Mouse (Mus musculus): Measurements from ENCODE around the gene Nid2. TPM values are rescaled to one million over a fixed set of nuclear protein-coding genes. Genes with fewer than 3 reads are reported as not detected.

The Nid2 gene
- polyA plus RNA-seq, 2 experiments, result 87.3 to 112 TPM

GRCm38 (mm10) chr14:19777365-19777764 is 26.3 kb downstream of the Nid2 start:
- no peak overlapping the region for H3K4me2 ChIP-seq (replicated peaks; ENCODE audit: low read depth, low read length, severe bottlenecking)
- TF ChIP-seq POLR2A (IDR thresholded peaks at IDR 0.05; ENCODE audit: borderline replicate concordance, extremely low read depth, insufficient read depth, insufficient read length), result no peak
- ATAC-seq (ENCODE audit: low FRiP score, low read depth) (no peak), DNase-seq (ENCODE audit: low spot score) (no peak)
- H3K27ac ChIP-seq (replicated peaks; ENCODE audit: low read depth, low read length), result no peak overlapping the region
- no peaks in the 10 kb centered on the region for H3K4me1 ChIP-seq (ENCODE audit: control insufficient read depth, insufficient read depth, low read length)
- H3K9ac ChIP-seq (ENCODE audit: low read depth, low read length, severe bottlenecking), result no peak overlapping the region
- peaks cover 20% of the 10 kb centered on the region for H3K36me3 ChIP-seq (ENCODE audit: control insufficient read depth, insufficient read depth, low read length)
- H3K27me3 ChIP-seq (ENCODE audit: control insufficient read depth, insufficient read depth, low read length), result no peaks in the 10 kb centered on the region
- 87% methylated on average over 6 of the region's 6 CpGs for WGBS
- H3K9me3 ChIP-seq (ENCODE audit: control insufficient read depth, low read length), result no peaks in the 10 kb centered on the region
- no peak overlapping the region for H3K4me3 ChIP-seq (replicated peaks; ENCODE audit: low read length)

DNA sequence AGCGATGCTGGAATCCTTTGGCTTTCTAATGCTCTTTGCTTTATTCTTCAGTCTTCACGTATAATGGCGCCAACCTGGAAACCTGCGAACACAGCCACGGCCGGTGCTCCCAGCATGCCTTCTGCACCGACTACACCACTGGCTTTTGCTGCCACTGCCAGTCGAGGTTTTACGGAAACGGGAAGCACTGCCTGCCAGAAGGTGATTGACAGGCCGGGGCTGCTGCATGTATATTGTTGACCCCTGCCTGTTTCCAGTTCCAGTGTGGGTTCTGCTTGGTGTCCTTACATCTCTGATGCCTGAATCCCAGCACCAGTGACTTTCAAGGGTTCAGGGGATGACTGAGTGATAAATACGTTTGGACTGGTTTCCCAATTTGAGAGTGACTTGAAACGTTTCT is 26.9 kb downstream of the Nid2 start:
- ATAC-seq (ENCODE audit: low FRiP score, low read depth), result no peak
- WGBS, result 76% methylated on average over 13 of the region's 13 CpGs
- H3K36me3 ChIP-seq (ENCODE audit: control insufficient read depth, insufficient read depth, low read length), result peaks cover 20% of the 10 kb centered on the region
- H3K9me3 ChIP-seq (ENCODE audit: control insufficient read depth, low read length), result no peaks in the 10 kb centered on the region
- no peaks in the 10 kb centered on the region for H3K4me1 ChIP-seq (ENCODE audit: control insufficient read depth, insufficient read depth, low read length)
- H3K27ac ChIP-seq (replicated peaks; ENCODE audit: low read depth, low read length), result no peak overlapping the region
- no peak for TF ChIP-seq POLR2A (IDR thresholded peaks at IDR 0.05; ENCODE audit: borderline replicate concordance, extremely low read depth, insufficient read depth, insufficient read length)
- H3K4me3 ChIP-seq (replicated peaks; ENCODE audit: low read length), result no peak overlapping the region
- no peak for DNase-seq (ENCODE audit: low spot score)
- no peaks in the 10 kb centered on the region for H3K27me3 ChIP-seq (ENCODE audit: control insufficient read depth, insufficient read depth, low read length)
- H3K9ac ChIP-seq (ENCODE audit: low read depth, low read length, severe bottlenecking), result no peak overlapping the region
- no peak overlapping the region for H3K4me2 ChIP-seq (replicated peaks; ENCODE audit: low read depth, low read length, severe bottlenecking)

DNA sequence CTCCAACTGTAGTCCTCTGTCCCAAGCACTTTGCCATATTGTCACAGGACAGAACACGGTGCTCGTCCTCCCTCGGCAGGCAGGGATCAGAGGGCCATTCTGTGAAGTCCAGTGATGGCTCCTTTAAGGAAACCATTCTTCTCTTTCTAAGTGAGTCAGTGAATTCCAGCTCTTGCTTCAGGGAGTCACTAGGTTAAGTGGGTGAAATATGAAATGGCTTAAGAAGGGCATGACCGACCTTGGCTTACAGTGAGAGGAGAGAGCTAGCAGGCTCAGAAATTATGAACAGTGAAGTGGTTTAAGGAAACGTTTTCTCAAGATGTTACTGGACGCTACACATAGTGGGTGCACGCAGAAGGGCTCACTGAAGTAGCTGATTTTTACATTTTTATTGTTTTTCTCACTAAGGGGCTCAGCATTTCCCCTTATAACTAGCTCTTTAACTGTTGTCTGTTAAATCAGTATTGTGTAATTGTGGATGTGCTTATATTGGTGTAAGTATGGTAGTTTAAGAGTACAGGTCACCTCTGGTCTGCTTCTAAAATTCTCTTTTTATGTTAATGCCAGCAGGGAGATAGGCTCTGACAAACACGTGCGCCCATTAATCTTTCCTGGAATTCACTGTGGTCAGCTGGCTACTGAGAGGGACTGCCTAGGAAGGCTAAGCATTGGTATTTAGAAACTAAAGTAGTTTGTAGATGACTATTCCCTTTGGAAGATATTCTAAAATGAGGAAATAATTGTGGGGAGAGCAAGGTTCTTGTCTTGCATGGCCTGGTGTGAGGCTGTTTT is 34.9 kb downstream of the Nid2 start:
- Histone ChIP-seq H3K27me3 (ENCODE audit: control insufficient read depth, insufficient read depth, low read length) (no peaks in the 10 kb centered on the region), H3K27ac (replicated peaks; ENCODE audit: low read depth, low read length) (no peak overlapping the region), H3K9me3 (ENCODE audit: control insufficient read depth, low read length) (no peaks in the 10 kb centered on the region), H3K4me3 (replicated peaks; ENCODE audit: low read length) (no peak overlapping the region), H3K4me1 (ENCODE audit: control insufficient read depth, insufficient read depth, low read length) (no peaks in the 10 kb centered on the region), H3K9ac (ENCODE audit: low read depth, low read length, severe bottlenecking) (no peak overlapping the region), H3K4me2 (replicated peaks; ENCODE audit: low read depth, low read length, severe bottlenecking) (no peak overlapping the region), H3K36me3 (ENCODE audit: control insufficient read depth, insufficient read depth, low read length) (peaks cover 13% of the 10 kb centered on the region)
- DNase-seq (ENCODE audit: low spot score) (no peak), ATAC-seq (ENCODE audit: low FRiP score, low read depth) (no peak)
- 79% methylated on average over 9 of the region's 9 CpGs for WGBS
- TF ChIP-seq POLR2A (IDR thresholded peaks at IDR 0.05; ENCODE audit: borderline replicate concordance, extremely low read depth, insufficient read depth, insufficient read length), result no peak

- Histone ChIP-seq H3K4me2 (replicated peaks; ENCODE audit: low read depth, low read length, severe bottlenecking) (no peak overlapping the region), H3K4me3 (replicated peaks; ENCODE audit: low read length) (no peak overlapping the region), H3K9ac (ENCODE audit: low read depth, low read length, severe bottlenecking) (no peak overlapping the region), H3K9me3 (ENCODE audit: control insufficient read depth, low read length) (no peaks in the 10 kb centered on the region), H3K27ac (replicated peaks; ENCODE audit: low read depth, low read length) (no peak overlapping the region), H3K4me1 (ENCODE audit: control insufficient read depth, insufficient read depth, low read length) (no peaks in the 10 kb centered on the region), H3K36me3 (ENCODE audit: control insufficient read depth, insufficient read depth, low read length) (peaks cover 19% of the 10 kb centered on the region), H3K27me3 (ENCODE audit: control insufficient read depth, insufficient read depth, low read length) (no peaks in the 10 kb centered on the region)
- WGBS, result 68% methylated on average over 1 of the region's 1 CpGs
- ATAC-seq (ENCODE audit: low FRiP score, low read depth), result no peak
- no peak for TF ChIP-seq POLR2A (IDR thresholded peaks at IDR 0.05; ENCODE audit: borderline replicate concordance, extremely low read depth, insufficient read depth, insufficient read length)
- DNase-seq (ENCODE audit: low spot score), result no peak
Observed at GRCm38 (mm10) chr14:19788443-19788842, 37.4 kb downstream of the Nid2 start.

GRCm38 (mm10) chr14:19794881-19795280 is 43.8 kb downstream of the Nid2 start:
- DNase-seq (ENCODE audit: low spot score), result no peak
- H3K27ac ChIP-seq (replicated peaks; ENCODE audit: low read depth, low read length), result no peak overlapping the region
- H3K4me1 ChIP-seq (ENCODE audit: control insufficient read depth, insufficient read depth, low read length), result no peaks in the 10 kb centered on the region
- TF ChIP-seq POLR2A (IDR thresholded peaks at IDR 0.05; ENCODE audit: borderline replicate concordance, extremely low read depth, insufficient read depth, insufficient read length), result no peak
- no peaks in the 10 kb centered on the region for H3K27me3 ChIP-seq (ENCODE audit: control insufficient read depth, insufficient read depth, low read length)
- 68% methylated on average over 4 of the region's 4 CpGs for WGBS
- peaks cover 40% of the 10 kb centered on the region for H3K36me3 ChIP-seq (ENCODE audit: control insufficient read depth, insufficient read depth, low read length)
- H3K4me2 ChIP-seq (replicated peaks; ENCODE audit: low read depth, low read length, severe bottlenecking), result no peak overlapping the region
- no peak for ATAC-seq (ENCODE audit: low FRiP score, low read depth)
- H3K4me3 ChIP-seq (replicated peaks; ENCODE audit: low read length), result no peak overlapping the region
- H3K9ac ChIP-seq (ENCODE audit: low read depth, low read length, severe bottlenecking), result no peak overlapping the region
- H3K9me3 ChIP-seq (ENCODE audit: control insufficient read depth, low read length), result no peaks in the 10 kb centered on the region
